Mouse (Mus musculus) hindbrain, embryonic 14.5 days (tissue): ENCODE data around the gene Rad23b. TPM values are rescaled to one million over a fixed set of nuclear protein-coding genes. Genes with fewer than 3 reads are reported as not detected.
"Not testable (repeated sequence)": the region's sequence is repeated elsewhere in the genome, so short reads cannot be mapped to it uniquely, and the experiment has no call there.

Source experiments
- ATAC-seq: fragments of 200-750 bp; cut with Nextera tagmentation; 2 replicates; pipeline ENCODE4 v1.8.0; 2017; ENCODE audit warnings: moderate number of reproducible peaks, mild to moderate bottlenecking, moderate TSS enrichment, moderate library complexity; ENCODE audit not compliant: low FRiP score
- DNase-seq: peaks from one replicate; pipeline ENCODE4 v3.0.0-alpha.2; 2015; ENCODE audit warnings: low spot score
- H3K27ac ChIP-seq: fragments of 300-500 bp; sonication (generic); 2 replicates; pipeline ENCODE4 v1.5.1; 2014; ENCODE audit warnings: mild to moderate bottlenecking, moderate library complexity
- H3K27me3 ChIP-seq: fragments of 300-500 bp; sonication (generic); 2 replicates; pipeline ENCODE4 v1.6.1; 2014; ENCODE audit warnings: mild to moderate bottlenecking, low read length, mixed read lengths; ENCODE audit not compliant: control insufficient read depth, insufficient read depth
- H3K36me3 ChIP-seq: fragments of 300-500 bp; sonication (generic); replicated peaks from 2 replicates; pipeline ENCODE4 v1.6.1; 2014; ENCODE audit not compliant: control insufficient read depth, insufficient read depth
- H3K4me1 ChIP-seq: fragments of 300-500 bp; sonication (generic); replicated peaks from 2 replicates; pipeline ENCODE4 v1.6.1; 2014; ENCODE audit warnings: antibody characterized with exemption, low read length, mixed read lengths; ENCODE audit not compliant: control insufficient read depth, insufficient read depth
- H3K4me2 ChIP-seq: fragments of 300-500 bp; sonication (generic); replicated peaks from 2 replicates; pipeline ENCODE4 v1.6.1; 2014; ENCODE audit warnings: mild to moderate bottlenecking, moderate library complexity
- H3K4me3 ChIP-seq: fragments of 300-500 bp; sonication (generic); replicated peaks from 2 replicates; pipeline ENCODE4 v1.5.1; 2014; ENCODE audit warnings: mild to moderate bottlenecking, low read length
- H3K9ac ChIP-seq: fragments of 300-500 bp; sonication (generic); 2 replicates; pipeline ENCODE4 v1.6.1; 2014
- H3K9me3 ChIP-seq: fragments of 300-500 bp; sonication (generic); 2 replicates; pipeline ENCODE4 v1.6.1; 2016; ENCODE audit warnings: low read length; ENCODE audit not compliant: control insufficient read depth
- WGBS: fragments of 180-500 bp; shearing (Covaris S2); extraction: QIAGEN DNeasy Blood & Tissue Kit; methylation state at CpG from one replicate; pipeline ENCODE4 v1.1.7; 2014; 5-methylcytosine and 5-hydroxymethylcytosine counted together
- polyA plus RNA-seq: library from polyadenylated mRNA; unstranded; fragments of >200 nt; fragmentation: Nextera tagmentation; extraction: Ambion mirVana; gene quantifications from 2 replicates; pipeline ENCODE4 v1.2.1, GENCODE M21; 2014

The Rad23b gene
- polyA plus RNA-seq, 1 experiment from 2014 or later = 80.9 TPM

GRCm38 (mm10) chr4:55409025-55409424 is 59.2 kb downstream of the Rad23b start:
- Histone ChIP-seq H3K4me1 (no peaks in the 10 kb centered on the region), H3K4me2 (no peak overlapping the region), H3K9ac (no peak overlapping the region), H3K9me3 (no peaks in the 10 kb centered on the region), H3K36me3 (no peaks in the 10 kb centered on the region), H3K27ac (no peak overlapping the region), H3K27me3 (no peaks in the 10 kb centered on the region), H3K4me3 (no peak overlapping the region)
- WGBS = 95% methylated on average over 16 of the region's 16 CpGs
- DNase-seq = no peak
- ATAC-seq = no peak

- H3K9me3 ChIP-seq, H3K9ac ChIP-seq, H3K27ac ChIP-seq, DNase-seq, H3K4me1 ChIP-seq, H3K4me3 ChIP-seq, H3K27me3 ChIP-seq, ATAC-seq, H3K36me3 ChIP-seq, H3K4me2 ChIP-seq: not testable (repeated sequence)
- WGBS = 88% methylated on average over 1 of the region's 1 CpGs
Observed at GRCm38 (mm10) chr4:55409578-55410224, 59.9 kb downstream of the Rad23b start.

- Histone ChIP-seq H3K4me2 (no peak overlapping the region), H3K4me3 (no peak overlapping the region), H3K36me3 (no peaks in the 10 kb centered on the region), H3K27ac (peak overlapping the region; percentile 27; the same call in 1 of the 2 replicates), H3K27me3 (no peaks in the 10 kb centered on the region), H3K4me1 (no peaks in the 10 kb centered on the region), H3K9ac (no peak overlapping the region), H3K9me3 (no peaks in the 10 kb centered on the region)
- peak; percentile 84 for ATAC-seq
- 24% methylated on average over 3 of the region's 3 CpGs for WGBS
- peak; percentile 27 for DNase-seq
Observed at GRCm38 (mm10) chr4:55415864-55416263, 66.0 kb downstream of the Rad23b start.

- WGBS = 82% methylated on average over 4 of the region's 4 CpGs
- no peaks in the 10 kb centered on the region for H3K4me1 ChIP-seq
- no peaks in the 10 kb centered on the region for H3K9me3 ChIP-seq
- H3K36me3 ChIP-seq = no peaks in the 10 kb centered on the region
- no peak overlapping the region for H3K4me3 ChIP-seq
- DNase-seq (no peak), ATAC-seq (no peak)
- no peak overlapping the region for H3K27ac ChIP-seq
- H3K27me3 ChIP-seq = no peaks in the 10 kb centered on the region
- no peak overlapping the region for H3K9ac ChIP-seq
- H3K4me2 ChIP-seq = no peak overlapping the region
Observed at GRCm38 (mm10) chr4:55426250-55426649, 76.4 kb downstream of the Rad23b start.

Other genes starting within 250 kb of the Rad23b start
- 2.5 and 3.7 TPM in 2 replicates for gene Klf4, start 182.4 kb downstream of the Rad23b start, polyA plus RNA-seq